Mouse (Mus musculus): ENCODE data around the gene Arl6ip5.

The Arl6ip5 gene

DNA sequence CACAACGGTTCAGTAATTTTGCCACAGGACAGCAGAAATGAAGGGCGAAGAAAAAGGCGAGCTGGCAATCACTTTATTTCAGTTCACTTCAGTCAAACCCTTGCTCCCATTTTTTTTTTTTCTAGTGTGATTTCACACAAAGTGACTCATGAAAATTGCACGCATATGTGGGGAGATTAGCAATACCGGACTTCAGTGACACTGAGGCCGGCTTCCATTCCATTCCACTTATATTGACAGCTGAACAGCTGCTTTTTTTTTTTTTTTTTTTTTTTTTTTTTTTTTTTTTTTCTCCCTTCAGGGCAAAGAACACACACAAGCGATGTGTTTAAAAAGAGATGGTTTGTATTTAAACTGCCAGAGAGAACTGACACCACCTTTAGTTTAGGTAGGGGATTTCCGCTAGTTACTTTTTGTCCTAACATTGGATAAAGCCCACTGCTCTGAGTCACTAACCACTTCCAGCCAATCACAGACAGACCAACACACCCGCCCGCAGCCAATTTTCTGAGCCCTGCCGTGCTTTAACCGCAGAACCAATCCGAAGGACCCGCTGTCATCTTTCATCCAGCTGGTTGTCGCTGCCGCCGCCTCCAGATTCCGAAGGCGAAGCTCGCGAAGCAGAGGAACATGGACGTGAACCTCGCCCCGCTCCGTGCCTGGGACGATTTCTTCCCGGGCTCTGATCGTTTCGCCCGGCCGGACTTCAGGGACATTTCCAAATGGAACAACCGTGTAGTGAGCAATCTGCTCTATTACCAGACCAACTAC, at the start of gene Arl6ip5:
Arl6ip5 (plus strand) TSS at position 499 of the 771 bp plus-strand sequence.
- DNase-seq (ENCODE audit: low read depth, low spot score) = peak; percentile 99

- no peak for DNase-seq (ENCODE audit: low read depth, low spot score)
Observed at GRCm38 (mm10) chr6:97175716-97176115, 34.8 kb upstream of the Arl6ip5 start.

- peak; percentile 97 for DNase-seq (ENCODE audit: low read depth, low spot score)
Observed at GRCm38 (mm10) chr6:97178491-97179366, 31.8 kb upstream of the Arl6ip5 start, which contains the start of gene Tmf1. TSS of gene Tmf1 (minus strand) at chr6:97179122.

DNA sequence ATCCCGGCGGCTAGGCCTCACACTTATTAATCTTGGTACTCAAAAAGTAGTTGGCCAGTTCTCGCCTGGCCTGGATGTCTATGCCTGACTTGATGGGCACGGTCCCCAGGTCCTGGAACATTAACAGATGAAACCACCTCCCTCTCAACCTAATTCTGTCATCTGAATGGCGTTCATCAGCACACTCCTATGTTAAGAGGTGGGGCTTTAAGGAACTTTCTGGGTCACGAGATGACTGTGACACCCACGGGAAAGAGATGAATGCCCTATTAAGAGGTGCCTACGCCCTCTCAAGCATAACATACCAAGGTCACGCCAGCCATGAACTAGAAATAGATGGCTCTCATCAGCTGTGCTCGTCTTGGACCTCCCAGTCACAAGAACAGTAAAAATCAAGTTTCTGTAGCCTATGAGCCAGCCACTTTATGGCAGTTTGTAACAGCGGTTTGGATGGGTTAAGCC, 31.1 kb upstream of the Arl6ip5 start:
- peak; percentile 89 for DNase-seq (ENCODE audit: low read depth, low spot score)

- no peak for DNase-seq (ENCODE audit: low read depth, low spot score)
Observed at GRCm38 (mm10) chr6:97200437-97200836, 10.1 kb upstream of the Arl6ip5 start.

- DNase-seq (ENCODE audit: low read depth, low spot score) = no peak
Observed at GRCm38 (mm10) chr6:97202477-97202876, 8.0 kb upstream of the Arl6ip5 start.

DNA sequence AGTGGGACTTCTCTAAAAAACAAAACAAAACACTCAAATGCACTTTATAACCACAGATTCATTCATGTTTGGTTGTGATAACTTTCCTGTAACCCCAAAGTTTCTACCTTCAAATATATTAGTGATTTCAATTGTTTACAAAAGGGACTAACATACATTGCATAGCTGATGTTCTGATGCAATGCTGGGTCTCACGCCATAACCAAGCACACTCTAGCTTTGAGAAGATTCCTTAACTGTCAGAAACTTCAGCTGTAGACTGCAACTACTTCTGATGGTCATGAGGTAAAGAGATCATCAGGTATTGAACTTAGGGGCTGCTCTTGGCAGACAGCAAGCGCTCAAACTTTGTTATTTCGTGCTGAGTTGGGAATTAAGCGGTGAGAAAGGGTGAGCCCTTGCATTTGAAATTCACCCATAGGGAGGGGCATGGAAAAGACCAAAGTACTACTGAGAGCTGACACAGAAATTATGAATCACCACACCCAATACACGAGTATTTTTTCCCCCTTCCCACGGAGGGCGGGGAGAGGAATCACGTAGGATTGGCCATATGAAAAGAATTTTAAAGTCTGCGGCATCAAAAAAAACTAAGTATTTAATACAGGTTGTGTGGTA, 6.1 kb upstream of the Arl6ip5 start:
- peak; percentile 61 for DNase-seq (ENCODE audit: low read depth, low spot score)

- peak; percentile 37 for DNase-seq (ENCODE audit: low read depth, low spot score)
Observed at GRCm38 (mm10) chr6:97204952-97205351, 5.5 kb upstream of the Arl6ip5 start.

DNA sequence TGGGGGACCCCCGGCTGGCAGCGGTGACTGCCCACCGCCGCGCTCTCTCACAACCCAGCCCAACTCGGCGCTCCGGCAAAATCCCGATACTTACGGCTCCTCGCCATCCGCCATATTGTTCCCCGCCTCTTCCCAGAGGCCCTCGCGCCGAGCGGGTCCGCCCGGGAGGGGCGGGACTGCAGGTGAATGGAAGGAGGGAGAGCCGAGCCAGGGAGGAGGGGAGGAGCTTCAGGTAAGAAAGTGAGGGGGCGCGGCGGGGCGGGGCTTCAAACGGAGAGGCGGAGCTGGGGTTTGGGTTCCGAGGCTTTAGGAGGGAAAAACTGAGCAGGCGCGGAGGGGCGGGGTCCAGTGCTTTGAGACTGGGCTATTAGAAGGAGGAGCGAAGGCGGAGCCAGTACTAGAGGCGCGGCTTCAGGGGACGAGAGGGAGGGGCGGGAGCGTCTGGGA, 5.0 kb upstream of the Arl6ip5 start, which contains the start of gene Uba3:
Uba3 (minus strand) TSS at position 209 of the 447 bp plus-strand sequence.
- DNase-seq (ENCODE audit: low read depth, low spot score) = peak; percentile 100

GRCm38 (mm10) chr6:97207085-97207484, 3.4 kb upstream of the Arl6ip5 start:
- peak; percentile 66 for DNase-seq (ENCODE audit: low read depth, low spot score)

DNA sequence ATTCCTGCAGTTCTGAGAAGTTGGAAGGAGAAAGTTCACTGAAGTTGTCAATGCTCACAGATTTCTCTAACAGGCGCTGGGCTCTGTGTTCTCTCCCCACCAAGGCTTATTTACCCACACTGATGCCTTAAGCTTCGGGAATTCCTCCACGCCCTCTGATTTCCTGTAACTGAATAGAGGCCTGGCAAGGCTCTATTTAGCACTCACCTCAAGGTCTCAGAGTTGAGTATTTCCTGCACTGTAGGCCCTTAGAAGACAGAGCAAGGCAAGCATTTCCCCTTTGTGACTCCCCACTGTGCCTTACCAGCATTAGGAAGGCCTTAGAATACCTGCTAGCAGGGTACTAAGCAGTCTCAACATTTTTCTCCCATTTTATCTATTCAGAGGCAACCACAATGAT, 2.1 kb upstream of the Arl6ip5 start:
- DNase-seq (ENCODE audit: low read depth, low spot score) = peak; percentile 27

- peak; percentile 79 for DNase-seq (ENCODE audit: low read depth, low spot score)
Observed at GRCm38 (mm10) chr6:97209201-97209600, 1.3 kb upstream of the Arl6ip5 start.

- no peak for DNase-seq (ENCODE audit: low read depth, low spot score)
Observed at GRCm38 (mm10) chr6:97209751-97210150, 738 bp upstream of the Arl6ip5 start.

DNA sequence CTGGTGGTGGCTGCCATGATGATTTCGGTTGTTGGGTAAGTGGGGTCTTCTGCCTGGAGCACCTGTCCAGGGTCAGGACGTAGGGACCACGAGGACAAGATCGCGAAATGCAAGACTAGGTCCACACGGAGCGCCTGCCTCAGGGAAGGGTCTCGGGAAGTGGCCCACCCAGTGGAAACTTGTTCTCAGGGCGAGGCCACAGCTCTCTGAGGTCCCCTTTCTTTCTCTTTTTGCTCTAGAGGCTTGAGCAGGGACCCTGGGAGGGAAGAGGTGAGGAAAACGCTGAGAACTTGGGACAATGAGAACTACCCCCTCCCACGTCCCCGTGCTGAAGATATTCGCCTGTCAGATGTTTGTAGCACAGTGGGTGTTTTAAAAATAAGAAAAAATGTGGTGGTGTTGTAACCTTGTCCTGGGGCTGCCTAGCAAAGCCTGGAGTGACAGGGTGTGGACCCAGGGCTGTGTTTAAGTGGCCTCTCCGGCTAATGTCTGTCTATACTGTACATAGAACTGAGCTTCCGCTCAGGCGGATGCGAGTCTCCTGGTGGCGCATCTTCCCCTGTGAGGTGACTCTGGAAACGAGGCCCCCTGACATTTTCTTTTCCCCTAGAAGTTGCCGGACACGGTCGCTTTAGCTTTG, 593 bp downstream of the Arl6ip5 start:
- peak; percentile 58 for DNase-seq (ENCODE audit: low read depth, low spot score)

DNA sequence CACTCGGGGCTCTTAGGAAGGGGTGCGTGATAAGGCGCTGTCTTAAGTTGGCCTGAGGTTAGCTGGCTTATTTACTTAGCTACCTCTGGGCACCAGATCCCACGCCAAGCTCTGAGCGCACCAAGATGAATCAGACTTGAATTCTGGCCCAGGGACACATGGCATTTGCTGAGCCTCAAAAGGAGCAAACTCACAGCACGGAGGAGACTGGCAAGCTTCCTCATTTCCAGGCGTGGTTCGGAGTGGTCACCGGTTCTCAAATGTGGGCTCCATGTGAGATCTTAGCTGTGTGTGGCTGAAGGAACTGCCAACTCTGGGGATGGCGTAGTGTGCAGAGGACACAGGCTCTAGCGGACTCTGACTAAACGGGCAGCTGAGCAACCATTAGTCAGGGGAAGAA, 1.5 kb downstream of the Arl6ip5 start:
- DNase-seq (ENCODE audit: low read depth, low spot score) = peak; percentile 93

- DNase-seq (ENCODE audit: low read depth, low spot score) = no peak
Observed at GRCm38 (mm10) chr6:97216154-97216821, 5.8 kb downstream of the Arl6ip5 start.

- DNase-seq (ENCODE audit: low read depth, low spot score) = no peak
Observed at GRCm38 (mm10) chr6:97220672-97221071, 10.2 kb downstream of the Arl6ip5 start.

DNA sequence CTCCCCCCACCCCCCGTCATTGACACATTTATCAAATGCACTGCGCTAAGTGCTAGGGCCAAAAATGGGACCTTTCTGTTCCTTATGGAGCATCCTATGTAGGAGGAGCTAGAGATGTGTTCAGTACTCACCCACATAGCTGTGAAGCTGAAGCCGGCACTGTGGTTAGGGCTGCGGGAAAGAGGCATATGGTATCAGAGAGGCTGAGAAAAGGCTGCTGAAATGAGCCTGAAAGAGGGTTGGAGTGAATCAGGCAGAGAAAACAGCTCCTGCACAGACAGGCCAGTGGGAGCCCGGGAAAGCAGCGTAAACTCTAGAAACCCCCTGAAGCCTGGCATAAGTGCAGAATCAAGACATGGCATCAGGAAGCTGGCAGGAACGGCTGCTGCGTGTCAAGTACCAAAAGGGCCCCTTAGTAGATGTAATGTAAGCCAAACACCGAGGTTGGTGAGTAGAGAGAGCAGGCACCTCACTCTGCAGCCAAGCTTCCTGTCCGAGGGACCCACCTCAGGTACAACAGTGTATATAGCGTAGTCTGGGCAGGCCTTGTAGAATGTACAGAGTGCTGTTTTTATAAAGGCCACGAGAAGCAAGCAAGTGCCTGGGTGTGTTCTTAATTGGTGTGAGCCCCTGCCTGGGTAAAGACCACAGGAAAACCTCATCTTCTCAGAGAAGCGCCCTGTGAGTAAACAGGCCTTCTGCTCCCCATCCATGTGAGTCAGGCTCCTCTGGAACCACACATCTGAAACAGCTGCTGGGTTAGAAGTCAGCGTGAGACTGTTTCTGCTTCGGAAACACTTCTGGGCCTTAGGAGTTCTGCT, 10.9 kb downstream of the Arl6ip5 start:
- peak; percentile 53 for DNase-seq (ENCODE audit: low read depth, low spot score)

GRCm38 (mm10) chr6:97222321-97222720, 11.8 kb downstream of the Arl6ip5 start:
- DNase-seq (ENCODE audit: low read depth, low spot score) = peak; percentile 53
